Mouse (Mus musculus) ES-Bruce4 (cell line): ENCODE measurements around the gene Cul7. TPM values are rescaled to one million over a fixed set of nuclear protein-coding genes. Genes with fewer than 3 reads are reported as not detected.

Experiments
- H3K27ac ChIP-seq: 2 replicates; pipeline ENCODE4 v1.5.1; 2012; ENCODE audit warnings: low read length, inconsistent platforms; ENCODE audit not compliant: insufficient read depth
- H3K27me3 ChIP-seq: 2 replicates; pipeline ENCODE4 v1.6.1; 2012; ENCODE audit warnings: mild to moderate bottlenecking, low read length, inconsistent platforms; ENCODE audit not compliant: control insufficient read depth, poor library complexity, insufficient read depth, severe bottlenecking
- H3K36me3 ChIP-seq: 2 replicates; pipeline ENCODE4 v1.6.1; 2012; ENCODE audit warnings: inconsistent platforms, mild to moderate bottlenecking, low read length, moderate library complexity; ENCODE audit not compliant: control insufficient read depth, poor library complexity, insufficient read depth, severe bottlenecking
- H3K4me1 ChIP-seq: one replicate; pipeline ENCODE4 v1.8.1; 2011; ENCODE audit warnings: low read length; ENCODE audit not compliant: control insufficient read depth, insufficient read depth
- H3K4me3 ChIP-seq: 2 replicates; pipeline ENCODE4 v1.5.1; 2011; ENCODE audit warnings: low read depth, mild to moderate bottlenecking, low read length
- H3K9ac ChIP-seq: 2 replicates; pipeline ENCODE4 v1.6.1; 2012; ENCODE audit warnings: low read depth, mild to moderate bottlenecking, inconsistent platforms; ENCODE audit not compliant: poor library complexity, severe bottlenecking
- H3K9me3 ChIP-seq: replicated peaks from 2 replicates; pipeline ENCODE4 v1.6.1; 2012; ENCODE audit warnings: mild to moderate bottlenecking, low read length, inconsistent platforms; ENCODE audit not compliant: control insufficient read depth, poor library complexity, insufficient read depth, severe bottlenecking
- CTCF ChIP-seq: IDR thresholded peaks from one replicate; pipeline ENCODE4 v1.8.1; 2011; ENCODE audit warnings: low read depth, low read length
- EP300 ChIP-seq: IDR thresholded peaks from 2 replicates; pipeline ENCODE4 v1.6.1; 2011; ENCODE audit warnings: low read depth, low read length; ENCODE audit not compliant: insufficient read depth
- POLR2A ChIP-seq: IDR thresholded peaks from one replicate; pipeline ENCODE4 v1.8.1; 2011; ENCODE audit warnings: low read length; ENCODE audit not compliant: insufficient read depth
- polyA plus RNA-seq: library from polyadenylated mRNA; stranded (reverse); fragments of >200 nt; gene quantifications from 2 replicates; pipeline ENCODE4 v1.2.4, GENCODE M21; 2011; ENCODE audit warnings: low read depth; ENCODE audit not compliant: missing spikeins, insufficient read depth, insufficient read length

Gene Cul7
- polyA plus RNA-seq, 1 experiment: 67.1 TPM

DNA sequence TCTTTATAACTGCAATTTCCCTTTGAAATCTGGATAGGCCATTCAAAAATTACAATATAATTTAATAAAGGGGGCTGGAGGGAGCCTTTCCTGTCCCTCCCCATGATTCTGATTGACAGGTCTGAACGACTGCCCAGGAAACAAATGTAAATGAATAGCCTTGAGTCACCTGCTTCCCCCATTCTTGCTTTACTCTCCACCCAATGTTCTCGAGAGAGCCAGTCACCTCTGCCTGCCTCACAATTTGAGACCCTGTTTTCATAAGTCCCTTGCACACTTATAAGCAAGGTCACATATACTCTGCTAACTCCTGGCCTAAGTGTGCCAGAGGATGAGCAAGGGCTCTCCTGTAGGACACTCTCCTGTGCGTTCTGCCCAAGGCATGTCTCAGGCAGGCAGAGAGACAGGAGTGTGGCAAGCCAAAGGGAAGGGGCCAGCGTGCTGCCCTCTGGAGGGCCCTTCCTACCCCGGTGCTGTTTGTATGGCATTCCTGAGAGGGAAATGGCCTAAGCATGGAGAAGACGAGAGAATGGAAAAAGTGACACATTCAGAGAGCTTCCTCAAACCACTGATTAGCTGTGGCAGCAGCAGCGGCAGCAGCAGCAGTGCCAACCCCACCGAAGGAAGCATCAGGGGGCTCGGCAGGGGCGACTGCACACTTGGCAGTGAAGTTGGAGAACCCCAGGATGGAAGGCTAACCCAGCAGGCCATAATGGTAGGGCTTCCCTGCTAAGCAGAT lies 26.1 kb upstream of the Cul7 start:
- H3K27ac ChIP-seq: peak overlapping the region; percentile 54
- peak overlapping the region; percentile 41 for H3K4me3 ChIP-seq
- peak overlapping the region; percentile 42 for H3K9ac ChIP-seq
- no peaks in the 10 kb centered on the region for H3K27me3 ChIP-seq
- no peaks in the 10 kb centered on the region for H3K36me3 ChIP-seq
- peaks cover 23% of the 10 kb centered on the region for H3K4me1 ChIP-seq
- TF ChIP-seq CTCF (peak; percentile 14), POLR2A (no peak)
- H3K9me3 ChIP-seq: no peaks in the 10 kb centered on the region

DNA sequence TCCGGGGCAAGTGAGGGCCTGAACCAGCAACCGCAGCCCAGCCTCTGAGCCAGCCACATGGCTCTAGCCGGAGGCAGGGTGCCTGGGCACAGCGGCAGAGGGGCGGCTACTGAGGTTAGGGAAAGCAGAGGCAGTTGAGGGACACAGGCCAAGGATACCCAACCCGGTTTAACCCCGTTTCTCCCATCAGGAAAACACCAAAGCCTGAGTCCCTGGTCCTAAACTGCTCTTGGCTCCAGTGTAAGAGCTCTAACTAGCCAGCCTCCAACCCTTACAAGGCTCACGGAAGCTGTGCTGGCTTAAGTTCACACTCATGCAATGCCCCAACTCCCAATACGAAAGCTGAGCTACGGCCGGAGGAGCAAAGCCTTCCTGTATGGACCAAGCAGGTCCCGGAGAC lies 25.5 kb upstream of the Cul7 start:
- Histone ChIP-seq H3K36me3 (no peaks in the 10 kb centered on the region), H3K27ac (peak overlapping the region; percentile 54; the same call in 1 of the 2 replicates), H3K4me3 (peak overlapping the region; percentile 41), H3K27me3 (no peaks in the 10 kb centered on the region), H3K9ac (peak overlapping the region; percentile 42), H3K9me3 (no peaks in the 10 kb centered on the region), H3K4me1 (peaks cover 23% of the 10 kb centered on the region)
- TF ChIP-seq POLR2A (no peak), CTCF (no peak), EP300 (no peak)

DNA sequence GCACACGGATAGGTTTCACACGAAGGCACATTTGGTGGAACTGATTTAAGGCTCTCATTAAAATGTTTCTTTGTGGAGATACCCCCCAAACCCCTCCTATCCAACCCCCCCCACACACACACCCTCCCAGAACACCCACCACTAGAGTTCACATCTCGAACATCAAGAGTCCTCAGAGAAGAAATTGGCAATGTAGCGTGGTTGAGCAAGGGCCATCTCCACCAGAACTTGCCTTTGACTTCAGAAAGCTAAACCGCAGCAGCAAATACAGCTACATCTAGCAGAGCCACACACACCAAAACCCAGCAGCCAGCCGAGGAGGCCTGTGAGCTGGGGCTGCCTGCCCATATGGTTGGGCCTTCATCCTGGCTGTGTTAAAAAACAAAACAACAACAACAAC lies 22.7 kb upstream of the Cul7 start:
- H3K4me3 ChIP-seq: no peak overlapping the region
- peaks cover 10% of the 10 kb centered on the region for H3K4me1 ChIP-seq

DNA sequence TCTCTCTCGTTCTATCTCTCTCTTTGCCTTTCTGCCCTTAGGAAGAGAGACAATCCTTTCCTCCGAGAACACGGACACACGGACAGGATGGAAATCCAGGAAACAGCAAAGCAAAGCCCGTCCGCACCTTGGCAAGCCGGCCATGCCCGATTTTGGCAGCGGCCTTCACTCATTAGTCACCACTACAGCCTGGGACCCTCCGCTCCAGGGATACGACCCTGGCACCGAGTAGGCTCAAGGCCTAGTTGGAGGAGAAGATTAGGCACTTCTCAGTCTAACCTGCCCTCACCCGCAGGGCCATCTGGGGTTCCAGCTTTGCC lies 21.7 kb upstream of the Cul7 start:
- no peaks in the 10 kb centered on the region for H3K9me3 ChIP-seq
- TF ChIP-seq CTCF: no peak
- no peak for TF ChIP-seq EP300
- no peak for TF ChIP-seq POLR2A
- no peaks in the 10 kb centered on the region for H3K36me3 ChIP-seq
- H3K27me3 ChIP-seq: no peaks in the 10 kb centered on the region
- H3K9ac ChIP-seq: peak overlapping the region; percentile 97
- H3K4me1 ChIP-seq: peaks cover 7% of the 10 kb centered on the region
- peak overlapping the region; percentile 92 for H3K4me3 ChIP-seq
- H3K27ac ChIP-seq: no peak overlapping the region

More for the DNA sequence above, 22.7 kb upstream of the Cul7 start:
- H3K36me3 ChIP-seq: no peaks in the 10 kb centered on the region
- H3K9me3 ChIP-seq: no peaks in the 10 kb centered on the region
- no peak overlapping the region for H3K27ac ChIP-seq
- peak overlapping the region; percentile 97; the same call in 1 of the 2 replicates for H3K9ac ChIP-seq
- no peak for TF ChIP-seq EP300
- no peak for TF ChIP-seq CTCF
- TF ChIP-seq POLR2A: no peak
- H3K27me3 ChIP-seq: no peaks in the 10 kb centered on the region

DNA sequence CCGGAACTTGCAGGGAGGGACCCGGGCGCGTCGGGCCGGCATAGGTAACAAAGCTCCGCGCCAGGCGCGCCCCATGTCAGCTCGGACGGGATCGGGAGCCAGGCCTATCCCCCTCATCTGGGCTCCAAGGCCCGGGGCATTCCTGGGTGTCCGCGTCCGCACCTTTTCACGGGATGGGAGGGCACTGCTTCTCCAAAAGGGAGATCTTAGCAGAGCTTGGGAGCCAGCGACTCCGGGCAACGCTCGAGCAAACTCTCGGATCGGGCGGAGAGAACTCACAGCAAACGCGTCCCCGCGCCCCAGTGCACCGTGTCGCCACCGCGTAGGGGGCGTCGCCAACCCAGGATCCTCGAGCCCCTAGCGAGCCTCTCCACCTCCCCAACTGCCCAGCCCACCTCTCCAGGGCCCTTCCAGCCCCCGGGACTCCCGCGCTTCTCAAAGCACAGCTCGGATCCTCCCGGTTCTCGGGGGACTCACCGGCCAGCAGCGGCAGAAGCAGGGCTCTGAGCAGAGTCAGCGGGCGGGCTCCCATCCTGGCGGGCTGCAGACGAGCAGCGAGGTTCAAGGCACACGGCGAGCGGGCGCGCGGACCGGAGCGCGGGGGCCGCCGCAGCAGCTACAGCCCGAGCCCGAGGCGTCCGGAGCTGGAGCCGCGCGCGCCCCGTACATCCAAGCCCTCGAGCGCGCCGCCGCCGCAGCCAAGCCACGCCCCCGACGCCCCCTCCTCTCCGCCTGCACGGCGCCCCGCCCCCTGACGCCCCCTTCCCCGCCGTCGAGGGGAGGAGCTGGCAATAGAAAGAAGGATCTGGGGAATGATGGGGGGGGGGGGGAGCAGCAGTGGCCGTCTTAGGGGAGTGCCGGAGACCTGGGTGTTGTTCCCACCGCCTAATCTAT lies 21.1 kb upstream of the Cul7 start, which contains the start of gene Ptk7:
TSS of gene Ptk7 (minus strand) at position 714 of the 894 bp plus-strand sequence.
- TF ChIP-seq CTCF (no peak), EP300 (no peak), POLR2A (no peak)
- H3K27ac ChIP-seq: peak within 1 kb of the TSS; percentile 88
- peak within 1 kb of the TSS; percentile 97 for H3K9ac ChIP-seq
- peaks cover 6% of the 10 kb centered on the region for H3K4me1 ChIP-seq
- H3K9me3 ChIP-seq: no peaks in the 10 kb centered on the region
- H3K27me3 ChIP-seq: no peaks in the 10 kb centered on the region
- H3K4me3 ChIP-seq: peak within 1 kb of the TSS; percentile 92
- no peaks in the 10 kb centered on the region for H3K36me3 ChIP-seq
